Mouse (Mus musculus) megakaryocyte, embryonic 14.5 days (primary cell): ENCODE measurements around the gene Kdelr1.

Source experiments
- FLI1 ChIP-seq: IDR thresholded peaks from 2 replicates; pipeline ENCODE4 v1.6.1; 2012; ENCODE audit warnings: low read length, inconsistent platforms, mixed read lengths
- GATA1 ChIP-seq: IDR thresholded peaks from 3 replicates; pipeline ENCODE4 v1.6.1; 2012; ENCODE audit warnings: mixed read lengths, low read length, inconsistent platforms, borderline replicate concordance

- TF ChIP-seq GATA1 (no peak), FLI1 (no peak)
Measured at GRCm38 (mm10) chr7:45826631-45827030, 45.9 kb upstream of the Kdelr1 start.
